Mouse (Mus musculus): Measurements from ENCODE around the gene Rnf224.

DNA sequence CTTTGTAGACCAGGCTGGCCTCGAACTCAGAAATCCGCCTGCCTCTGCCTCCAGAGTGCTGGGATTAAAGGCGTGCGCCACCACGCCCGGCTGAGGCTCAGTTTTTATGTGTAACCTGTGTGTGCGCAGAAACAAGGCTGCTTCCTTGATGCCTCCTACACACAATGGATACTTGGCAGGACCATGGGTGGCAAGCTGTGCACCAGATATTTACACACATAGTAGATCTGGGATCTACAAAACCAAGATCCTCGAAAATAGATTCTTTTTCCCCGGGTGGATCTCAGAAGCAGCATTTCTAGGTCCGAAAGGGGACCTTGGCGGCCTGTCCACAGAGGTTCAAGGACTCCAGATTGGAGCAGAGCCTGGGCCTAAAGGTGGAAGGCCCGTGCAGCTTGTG lies 25.3 kb upstream of the Rnf224 start:
- TF ChIP-seq CTCF (IDR thresholded peaks at IDR 0.05; ENCODE audit: borderline replicate concordance, extremely low read depth, insufficient read depth, insufficient read length) (no peak), POLR2A (IDR thresholded peaks at IDR 0.05; ENCODE audit: borderline replicate concordance, extremely low read depth, insufficient read depth, insufficient read length, poor library complexity, severe bottlenecking) (no peak)

Measured in brain, embryonic 14.5 days (tissue).